Mouse (Mus musculus): ENCODE measurements at regions not wholly inside any gene's neighbourhood (a gene's known extent, or its start where the extent isn't known, plus 50 kb on each side); places are given as distances from the start of the nearest gene placed in this dataset.

- no peak for DNase-seq
- Histone ChIP-seq H3K4me3 (no peak overlapping the region), H3K9ac (ENCODE audit: low read depth, low read length) (no peak overlapping the region), H3K79me2 (replicated peaks; ENCODE audit: control insufficient read depth, insufficient read depth, low read length) (no peaks in the 10 kb centered on the region), H3K4me1 (ENCODE audit: control insufficient read depth, insufficient read depth, low read length) (no peaks in the 10 kb centered on the region), H3K27me3 (ENCODE audit: control insufficient read depth, insufficient read depth, low read length) (peaks cover 3% of the 10 kb centered on the region; the same call in 1 of the 2 replicates), H3K36me3 (ENCODE audit: control insufficient read depth, insufficient read depth, low read length) (no peaks in the 10 kb centered on the region), H3K27ac (no peak overlapping the region)
- TF ChIP-seq POLR2A (IDR thresholded peaks at IDR 0.05; ENCODE audit: insufficient read depth, low read depth, low read length) (no peak), CTCF (IDR thresholded peaks at IDR 0.05) (no peak), EP300 (IDR thresholded peaks at IDR 0.05; ENCODE audit: insufficient read depth, low read depth, low read length) (no peak)
- intact Hi-C loops (cut with DNase I) = loop anchor here (10.0 kb wide), 2 partner anchors 312 to 572 kb away; no protein-coding TSS in a partner anchor
- 46% methylated on average over 7 of the region's 7 CpGs for WGBS
These were observed 62.2 kb upstream of the Blcap start for GRCm38 (mm10) chr2:157633286-157633685.

GRCm38 (mm10) chr2:157635670-157636069 is 64.6 kb upstream of the Blcap start:
- peak; percentile 70 to 83 for DNase-seq
- WGBS = 7% methylated on average over 14 of the region's 14 CpGs
- H3K36me3 ChIP-seq (ENCODE audit: control insufficient read depth, insufficient read depth, low read length) = no peaks in the 10 kb centered on the region

DNA sequence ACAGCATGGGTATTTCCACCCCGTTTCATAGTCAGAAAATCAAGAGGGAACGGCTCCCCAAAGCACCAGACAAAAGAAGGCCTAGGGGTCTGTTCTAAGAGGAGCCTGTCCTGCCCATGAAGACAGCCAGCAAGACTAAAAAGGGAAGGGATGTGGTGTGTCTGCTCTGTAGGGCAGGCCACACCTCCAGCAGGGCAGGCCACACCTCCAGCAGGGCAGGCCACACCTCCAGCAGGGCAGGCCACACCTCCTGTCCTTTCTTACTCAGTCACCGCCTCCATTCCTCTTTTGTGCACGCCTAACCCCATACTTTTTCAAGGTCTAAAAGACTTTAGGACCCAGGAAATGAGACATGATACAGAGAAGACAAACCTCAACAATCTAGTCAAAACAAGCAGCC is 69.8 kb upstream of the Blcap start:
- no peak for TF ChIP-seq EP300 (IDR thresholded peaks at IDR 0.05; ENCODE audit: insufficient read depth, low read depth, low read length)
- TF ChIP-seq POLR2A (IDR thresholded peaks at IDR 0.05; ENCODE audit: insufficient read depth, low read depth, low read length) = no peak
- no peak for TF ChIP-seq CTCF (IDR thresholded peaks at IDR 0.05)
- Histone ChIP-seq H3K4me3 (no peak overlapping the region), H3K4me1 (ENCODE audit: control insufficient read depth, insufficient read depth, low read length) (no peaks in the 10 kb centered on the region), H3K79me2 (replicated peaks; ENCODE audit: control insufficient read depth, insufficient read depth, low read length) (no peaks in the 10 kb centered on the region), H3K36me3 (ENCODE audit: control insufficient read depth, insufficient read depth, low read length) (no peaks in the 10 kb centered on the region), H3K9ac (ENCODE audit: low read depth, low read length) (no peak overlapping the region), H3K27me3 (ENCODE audit: control insufficient read depth, insufficient read depth, low read length) (no peaks in the 10 kb centered on the region), H3K27ac (no peak overlapping the region)
- no peak for DNase-seq
- 35% methylated on average over 4 of the region's 4 CpGs for WGBS
- intact Hi-C loops (cut with DNase I) = no loop called here

More at GRCm38 (mm10) chr2:157635670-157636069, 64.6 kb upstream of the Blcap start:
- intact Hi-C loops (cut with DNase I) = loop anchor here (1.0 to 10.0 kb wide), 3 partner anchors 309 to 569 kb away; no protein-coding TSS in a partner anchor
- no peak overlapping the region for H3K27ac ChIP-seq
- no peak overlapping the region for H3K9ac ChIP-seq (ENCODE audit: low read depth, low read length)
- no peaks in the 10 kb centered on the region for H3K4me1 ChIP-seq (ENCODE audit: control insufficient read depth, insufficient read depth, low read length)
- no peaks in the 10 kb centered on the region for H3K79me2 ChIP-seq (replicated peaks; ENCODE audit: control insufficient read depth, insufficient read depth, low read length)
- peaks cover 3% of the 10 kb centered on the region; the same call in 1 of the 2 replicates for H3K27me3 ChIP-seq (ENCODE audit: control insufficient read depth, insufficient read depth, low read length)
- no peak overlapping the region for H3K4me3 ChIP-seq
- TF ChIP-seq CTCF (IDR thresholded peaks at IDR 0.05) = peak; percentile 90
- TF ChIP-seq EP300 (IDR thresholded peaks at IDR 0.05; ENCODE audit: insufficient read depth, low read depth, low read length) = peak; percentile 59; the same call in 1 of the 2 replicates
- TF ChIP-seq POLR2A (IDR thresholded peaks at IDR 0.05; ENCODE audit: insufficient read depth, low read depth, low read length) = no peak

DNA sequence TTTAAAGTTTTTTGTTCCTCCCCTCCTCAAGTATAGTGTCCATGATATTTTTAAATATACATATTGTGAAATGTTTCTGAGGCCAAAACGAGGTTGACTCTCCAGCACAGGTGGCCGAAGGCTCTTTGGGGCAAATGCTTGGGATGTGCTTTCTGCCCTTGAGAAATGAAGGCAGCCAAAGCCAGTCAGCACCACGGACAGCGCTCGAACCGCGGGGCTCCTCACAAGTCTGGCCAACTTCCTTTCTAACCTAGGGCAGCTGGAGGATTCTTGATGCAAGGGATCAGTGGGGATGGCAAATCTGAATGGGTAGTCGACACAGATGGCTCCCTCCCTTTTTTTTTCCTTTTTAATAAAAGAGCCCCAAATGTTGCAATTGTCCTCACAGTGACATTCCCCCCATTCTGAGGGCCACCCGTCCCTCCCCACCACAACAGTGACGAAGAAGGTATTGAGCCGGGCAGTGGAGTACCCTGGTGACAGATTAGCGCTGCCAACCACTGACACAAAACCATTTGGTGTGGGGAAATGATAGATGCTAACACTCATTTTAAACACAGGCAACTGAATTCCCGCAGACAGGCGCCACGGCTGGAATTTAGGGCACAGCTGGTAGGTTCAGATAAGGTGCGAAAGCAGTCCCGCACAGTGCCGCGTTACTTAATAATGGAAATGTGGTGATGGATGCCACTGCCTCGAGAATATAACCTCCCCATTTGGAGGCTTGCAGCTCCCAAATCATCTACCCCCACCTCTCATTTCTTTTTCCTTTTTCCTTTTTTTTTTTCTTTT is 73.4 kb upstream of the Ctnnbl1 start:
- no peak overlapping the region for H3K27ac ChIP-seq
- H3K4me3 ChIP-seq = no peak overlapping the region
- H3K79me2 ChIP-seq (replicated peaks; ENCODE audit: control insufficient read depth, insufficient read depth, low read length) = no peaks in the 10 kb centered on the region
- H3K4me1 ChIP-seq (ENCODE audit: control insufficient read depth, insufficient read depth, low read length) = no peaks in the 10 kb centered on the region
- H3K9ac ChIP-seq (ENCODE audit: low read depth, low read length) = no peak overlapping the region
- peak; percentile 12 to 42 for DNase-seq
- no peaks in the 10 kb centered on the region for H3K36me3 ChIP-seq (ENCODE audit: control insufficient read depth, insufficient read depth, low read length)
- 14% methylated on average over 20 of the region's 20 CpGs for WGBS
- no peak for TF ChIP-seq POLR2A (IDR thresholded peaks at IDR 0.05; ENCODE audit: insufficient read depth, low read depth, low read length)
- no peaks in the 10 kb centered on the region for H3K27me3 ChIP-seq (ENCODE audit: control insufficient read depth, insufficient read depth, low read length)
- intact Hi-C loops (cut with DNase I) = no loop called here

DNA sequence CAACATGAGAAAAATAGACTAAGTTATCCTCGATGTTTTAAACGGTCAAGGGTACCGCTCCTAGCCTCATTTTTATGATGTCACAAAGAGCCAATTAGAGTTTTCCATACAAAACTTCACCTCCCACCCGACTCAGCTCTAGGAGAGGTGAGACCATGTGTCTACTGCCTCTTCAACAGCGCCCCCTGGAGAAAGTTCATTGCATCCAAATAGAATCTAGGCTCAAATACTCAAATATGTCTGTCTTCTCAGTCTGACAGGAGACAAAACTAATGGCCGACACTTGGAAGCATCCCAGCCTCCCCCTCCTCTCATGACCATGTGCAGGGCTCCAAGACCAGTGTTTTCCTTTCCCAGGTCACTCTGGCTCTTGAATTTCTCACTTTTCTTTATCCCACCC is 72.7 kb upstream of the Ctnnbl1 start:
- no peak for TF ChIP-seq POLR2A (IDR thresholded peaks at IDR 0.05; ENCODE audit: insufficient read depth, low read depth, low read length)
- TF ChIP-seq EP300 (IDR thresholded peaks at IDR 0.05; ENCODE audit: insufficient read depth, low read depth, low read length) = no peak
- no peak for TF ChIP-seq CTCF (IDR thresholded peaks at IDR 0.05)
- H3K4me3 ChIP-seq = no peak overlapping the region
- no peak overlapping the region for H3K9ac ChIP-seq (ENCODE audit: low read depth, low read length)
- no peak overlapping the region for H3K27ac ChIP-seq
- 40% methylated on average over 6 of the region's 6 CpGs for WGBS
- no peaks in the 10 kb centered on the region for H3K4me1 ChIP-seq (ENCODE audit: control insufficient read depth, insufficient read depth, low read length)
- H3K79me2 ChIP-seq (replicated peaks; ENCODE audit: control insufficient read depth, insufficient read depth, low read length) = no peaks in the 10 kb centered on the region
- intact Hi-C loops (cut with DNase I) = no loop called here
- no peak for DNase-seq
- no peaks in the 10 kb centered on the region for H3K36me3 ChIP-seq (ENCODE audit: control insufficient read depth, insufficient read depth, low read length)
- no peaks in the 10 kb centered on the region for H3K27me3 ChIP-seq (ENCODE audit: control insufficient read depth, insufficient read depth, low read length)

GRCm38 (mm10) chr2:157670191-157670590 is 67.0 kb upstream of the Ctnnbl1 start:
- H3K9ac ChIP-seq (ENCODE audit: low read depth, low read length) = no peak overlapping the region
- TF ChIP-seq EP300 (IDR thresholded peaks at IDR 0.05; ENCODE audit: insufficient read depth, low read depth, low read length) (no peak), CTCF (IDR thresholded peaks at IDR 0.05) (no peak), POLR2A (IDR thresholded peaks at IDR 0.05; ENCODE audit: insufficient read depth, low read depth, low read length) (no peak)
- intact Hi-C loops (cut with DNase I) = no loop called here
- H3K36me3 ChIP-seq (ENCODE audit: control insufficient read depth, insufficient read depth, low read length) = no peaks in the 10 kb centered on the region
- peak; percentile 25 to 48 for DNase-seq
- H3K79me2 ChIP-seq (replicated peaks; ENCODE audit: control insufficient read depth, insufficient read depth, low read length) = no peaks in the 10 kb centered on the region
- no peak overlapping the region for H3K27ac ChIP-seq
- no peak overlapping the region for H3K4me3 ChIP-seq
- H3K4me1 ChIP-seq (ENCODE audit: control insufficient read depth, insufficient read depth, low read length) = peaks cover 2% of the 10 kb centered on the region; the same call in 1 of the 2 replicates
- WGBS = 37% methylated on average over 2 of the region's 2 CpGs
- no peaks in the 10 kb centered on the region for H3K27me3 ChIP-seq (ENCODE audit: control insufficient read depth, insufficient read depth, low read length)
